Mouse (Mus musculus): Measurements from ENCODE around the gene Cxcl17. TPM values are rescaled to one million over a fixed set of nuclear protein-coding genes. Genes with fewer than 3 reads are reported as not detected.

The Cxcl17 gene
- total and polyA plus RNA-seq, 3 experiments: 8.1 TPM; not detected in 2

GRCm38 (mm10) chr7:25391856-25392453 is 20.7 kb downstream of the Cxcl17 start:
- H3K36me3 ChIP-seq (ENCODE audit: control insufficient read depth, insufficient read depth, low read length): peaks cover 7% of the 10 kb centered on the region; the same call in 1 of the 2 replicates
- peaks cover 5% of the 10 kb centered on the region; the same call in 1 of the 2 replicates for H3K79me2 ChIP-seq (replicated peaks; ENCODE audit: control insufficient read depth, insufficient read depth, low read length)
- intact Hi-C loops (cut with DNase I): no loop called here
- H3K27ac ChIP-seq: peak overlapping the region; percentile 26
- H3K4me3 ChIP-seq: no peak overlapping the region
- H3K4me1 ChIP-seq (ENCODE audit: control insufficient read depth, insufficient read depth, low read length): peaks cover 23% of the 10 kb centered on the region
- WGBS: 69% methylated on average over 2 of the region's 2 CpGs
- no peaks in the 10 kb centered on the region for H3K27me3 ChIP-seq (ENCODE audit: control insufficient read depth, insufficient read depth, low read length)
- TF ChIP-seq EP300 (IDR thresholded peaks at IDR 0.05; ENCODE audit: insufficient read depth, low read depth, low read length): no peak
- TF ChIP-seq POLR2A (IDR thresholded peaks at IDR 0.05; ENCODE audit: insufficient read depth, low read depth, low read length): no peak
- no peak for TF ChIP-seq CTCF (IDR thresholded peaks at IDR 0.05)
- no peak overlapping the region for H3K9ac ChIP-seq (ENCODE audit: low read depth, low read length)
- DNase-seq: no peak

- peaks cover 24% of the 10 kb centered on the region for H3K4me1 ChIP-seq (ENCODE audit: control insufficient read depth, insufficient read depth, low read length)
- peak in 1 of 2 experiments; percentile 32 for DNase-seq
- TF ChIP-seq POLR2A (IDR thresholded peaks at IDR 0.05; ENCODE audit: insufficient read depth, low read depth, low read length) (no peak), EP300 (IDR thresholded peaks at IDR 0.05; ENCODE audit: insufficient read depth, low read depth, low read length) (no peak), CTCF (IDR thresholded peaks at IDR 0.05) (no peak)
- H3K9ac ChIP-seq (ENCODE audit: low read depth, low read length): peak overlapping the region; percentile 38; the same call in 1 of the 2 replicates
- intact Hi-C loops (cut with DNase I): no loop called here
- peaks cover 5% of the 10 kb centered on the region; the same call in 1 of the 2 replicates for H3K79me2 ChIP-seq (replicated peaks; ENCODE audit: control insufficient read depth, insufficient read depth, low read length)
- H3K4me3 ChIP-seq: no peak overlapping the region
- H3K36me3 ChIP-seq (ENCODE audit: control insufficient read depth, insufficient read depth, low read length): peaks cover 7% of the 10 kb centered on the region; the same call in 1 of the 2 replicates
- WGBS: 65% methylated on average over 2 of the region's 2 CpGs
- peak overlapping the region; percentile 96 for H3K27ac ChIP-seq
- H3K27me3 ChIP-seq (ENCODE audit: control insufficient read depth, insufficient read depth, low read length): no peaks in the 10 kb centered on the region
These were observed 21.7 kb downstream of the Cxcl17 start for GRCm38 (mm10) chr7:25390986-25391385.

- Histone ChIP-seq H3K4me1 (ENCODE audit: control insufficient read depth, insufficient read depth, low read length) (peaks cover 32% of the 10 kb centered on the region), H3K27ac (peak overlapping the region; percentile 96)
These were observed 22.5 kb downstream of the Cxcl17 start for GRCm38 (mm10) chr7:25390054-25390770.

GRCm38 (mm10) chr7:25388916-25389315 is 23.8 kb downstream of the Cxcl17 start:
- H3K4me3 ChIP-seq: peak overlapping the region; percentile 67
- DNase-seq: peak; percentile 44 to 62

More at GRCm38 (mm10) chr7:25390054-25390770, 22.5 kb downstream of the Cxcl17 start:
- Histone ChIP-seq H3K79me2 (replicated peaks; ENCODE audit: control insufficient read depth, insufficient read depth, low read length) (peaks cover 5% of the 10 kb centered on the region; the same call in 1 of the 2 replicates), H3K27me3 (ENCODE audit: control insufficient read depth, insufficient read depth, low read length) (no peaks in the 10 kb centered on the region), H3K4me3 (peak overlapping the region; percentile 67), H3K36me3 (ENCODE audit: control insufficient read depth, insufficient read depth, low read length) (peaks cover 12% of the 10 kb centered on the region; the same call in 1 of the 2 replicates), H3K9ac (ENCODE audit: low read depth, low read length) (peak overlapping the region; percentile 38)
- no peak for TF ChIP-seq CTCF (IDR thresholded peaks at IDR 0.05)
- TF ChIP-seq POLR2A (IDR thresholded peaks at IDR 0.05; ENCODE audit: insufficient read depth, low read depth, low read length): peak; percentile 88
- peak; percentile 63; the same call in 1 of the 2 replicates for TF ChIP-seq EP300 (IDR thresholded peaks at IDR 0.05; ENCODE audit: insufficient read depth, low read depth, low read length)
- intact Hi-C loops (cut with DNase I): no loop called here
- WGBS: 26% methylated on average over 8 of the region's 8 CpGs
- peak; percentile 81 to 88 for DNase-seq

DNA sequence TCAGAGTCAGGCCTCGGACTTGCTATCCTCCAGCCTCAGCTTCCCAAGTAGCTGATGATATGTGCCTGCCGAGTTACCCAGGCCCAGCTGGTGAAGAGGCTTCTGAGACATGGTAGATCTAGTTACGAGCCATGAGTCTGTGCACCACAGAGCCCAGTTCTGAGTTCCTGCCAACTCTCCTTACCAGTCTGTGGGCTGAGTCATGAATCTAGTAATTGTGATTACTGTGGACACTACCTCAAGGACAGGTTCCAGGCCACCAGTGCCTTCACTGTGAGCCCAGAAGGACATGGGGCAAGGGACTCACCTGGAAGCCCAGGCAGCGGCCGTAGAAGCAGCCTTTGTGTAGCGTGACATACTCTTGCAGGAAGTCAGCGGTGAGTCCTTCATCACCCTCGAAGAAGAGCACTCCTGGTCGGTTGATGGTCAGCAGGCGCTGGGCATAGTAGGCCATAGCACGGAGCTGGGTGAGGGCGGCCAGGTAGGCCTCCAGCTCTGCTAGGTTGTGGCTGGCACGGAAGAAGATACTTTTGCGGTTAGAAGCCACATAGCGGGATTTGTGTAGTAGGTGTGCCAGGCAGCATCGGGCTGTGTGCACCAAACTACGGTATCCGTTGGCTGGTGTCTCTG is 24.8 kb downstream of the Cxcl17 start:
- peak overlapping the region; percentile 67 for H3K4me3 ChIP-seq
- intact Hi-C loops (cut with DNase I): loop anchor here (2.0 kb wide), 1 partner anchor 45 kb away; no protein-coding TSS in a partner anchor
- H3K27ac ChIP-seq: peak overlapping the region; percentile 96
- H3K79me2 ChIP-seq (replicated peaks; ENCODE audit: control insufficient read depth, insufficient read depth, low read length): peaks cover 4% of the 10 kb centered on the region; the same call in 1 of the 2 replicates
- peak; percentile 33 to 36 for DNase-seq
- H3K9ac ChIP-seq (ENCODE audit: low read depth, low read length): peak overlapping the region; percentile 57
- H3K36me3 ChIP-seq (ENCODE audit: control insufficient read depth, insufficient read depth, low read length): peaks cover 9% of the 10 kb centered on the region; the same call in 1 of the 2 replicates
- TF ChIP-seq POLR2A (IDR thresholded peaks at IDR 0.05; ENCODE audit: insufficient read depth, low read depth, low read length): no peak
- TF ChIP-seq CTCF (IDR thresholded peaks at IDR 0.05): no peak
- TF ChIP-seq EP300 (IDR thresholded peaks at IDR 0.05; ENCODE audit: insufficient read depth, low read depth, low read length): no peak
- 59% methylated on average over 18 of the region's 18 CpGs for WGBS
- H3K4me1 ChIP-seq (ENCODE audit: control insufficient read depth, insufficient read depth, low read length): peaks cover 32% of the 10 kb centered on the region
- no peaks in the 10 kb centered on the region for H3K27me3 ChIP-seq (ENCODE audit: control insufficient read depth, insufficient read depth, low read length)

More at GRCm38 (mm10) chr7:25388916-25389315, 23.8 kb downstream of the Cxcl17 start:
- Histone ChIP-seq H3K36me3 (ENCODE audit: control insufficient read depth, insufficient read depth, low read length) (peaks cover 9% of the 10 kb centered on the region; the same call in 1 of the 2 replicates), H3K27ac (peak overlapping the region; percentile 96), H3K79me2 (replicated peaks; ENCODE audit: control insufficient read depth, insufficient read depth, low read length) (peaks cover 4% of the 10 kb centered on the region; the same call in 1 of the 2 replicates), H3K4me1 (ENCODE audit: control insufficient read depth, insufficient read depth, low read length) (peaks cover 35% of the 10 kb centered on the region), H3K9ac (ENCODE audit: low read depth, low read length) (peak overlapping the region; percentile 57), H3K27me3 (ENCODE audit: control insufficient read depth, insufficient read depth, low read length) (no peaks in the 10 kb centered on the region)
- TF ChIP-seq EP300 (IDR thresholded peaks at IDR 0.05; ENCODE audit: insufficient read depth, low read depth, low read length): peak; percentile 66; the same call in 1 of the 2 replicates
- peak; percentile 68 for TF ChIP-seq POLR2A (IDR thresholded peaks at IDR 0.05; ENCODE audit: insufficient read depth, low read depth, low read length)
- no peak for TF ChIP-seq CTCF (IDR thresholded peaks at IDR 0.05)
- intact Hi-C loops (cut with DNase I): loop anchor here (2.0 kb wide), 1 partner anchor 44 kb away; no protein-coding TSS in a partner anchor
- WGBS: 49% methylated on average over 7 of the region's 7 CpGs
